Mouse (Mus musculus) heart, postnatal 36 days (tissue): Measurements from ENCODE around the gene Ascl2. TPM values are rescaled to one million over a fixed set of nuclear protein-coding genes. Genes with fewer than 3 reads are reported as not detected.
A peak's percentile ranks its signal among the peaks of the same experiment; 100 is the strongest.

Experiments
- DNase-seq, 2 experiments: peaks; one replicate each; pipeline ENCODE4 v3.0.0; 2021 to 2022
- intact Hi-C: fragments of 180-260 bp; cut with DNase I; formaldehyde crosslinking; loops from one replicate; pipeline ENCODE4 v1.15.1; 2025
- total RNA-seq, 2 experiments: library from RNA; stranded (reverse); gene quantifications; 2 replicates each; pipeline ENCODE4 v1.2.3; 2021

Ascl2 gene
- total RNA-seq, 2 experiments from 2014 or later: not detected

- intact Hi-C loops: loop anchor here (1.0 to 2.0 kb wide), 2 partner anchors 25 to 168 kb away; no protein-coding TSS in a partner anchor
These were observed 50.1 kb downstream of the Ascl2 start for GRCm38 (mm10) chr7:142918641-142919628.

GRCm38 (mm10) chr7:142917659-142918058, 51.4 kb downstream of the Ascl2 start:
- DNase-seq: no peak
- intact Hi-C loops: loop anchor here (2.0 kb wide), 1 partner anchor 169 kb away; no protein-coding TSS in a partner anchor

More at GRCm38 (mm10) chr7:142918641-142919628, 50.1 kb downstream of the Ascl2 start:
- DNase-seq: peak; percentile 85 to 87

Other genes with a start within 250 kb of the Ascl2 start
- gene Ins2, start 225.9 kb downstream of the Ascl2 start, total RNA-seq: not detected
- not detected for gene Th, start 38.1 kb downstream of the Ascl2 start, total RNA-seq
- under 1 TPM; 0.28 to 0.46 TPM for gene Tspan32, start 35.8 kb upstream of the Ascl2 start, total RNA-seq
- gene Cd81, start 83.5 kb upstream of the Ascl2 start, total RNA-seq: 100 to 1,000 TPM; 398 to 441 TPM
- gene Tssc4, start 100.0 kb upstream of the Ascl2 start, total RNA-seq: 10 to 100 TPM; 15.3 TPM
- gene Trpm5, start 125.4 kb upstream of the Ascl2 start, total RNA-seq: not detected
- gene Kcnq1, start 137.1 kb upstream of the Ascl2 start, total RNA-seq: 10 to 100 TPM; 34.3 to 37.1 TPM